Mouse (Mus musculus) liver, embryonic 14.5 days (tissue): ENCODE measurements around the gene Samd15. TPM values are rescaled to one million over a fixed set of nuclear protein-coding genes. Genes with fewer than 3 reads are reported as not detected.
A peak's percentile ranks its signal among the peaks of the same experiment; 100 is the strongest.

Experiments
- ATAC-seq: fragments of 200-750 bp; cut with Nextera tagmentation; 2 replicates; pipeline ENCODE4 v1.8.0; 2017; ENCODE audit warnings: moderate number of reproducible peaks, mild to moderate bottlenecking, moderate library complexity; ENCODE audit not compliant: insufficient read depth
- DNase-seq, 3 experiments: peaks; one replicate each; pipeline ENCODE4 v3.0.0-alpha.2; 2012 to 2013; ENCODE audit warnings: low read depth in 3 of 3, low spot score in 3 of 3
- H3K27ac ChIP-seq: fragments of 300-500 bp; sonication (generic); 2 replicates; pipeline ENCODE4 v1.5.1; 2014; ENCODE audit warnings: moderate library complexity, mild to moderate bottlenecking, control low read depth, inconsistent platforms
- H3K27me3 ChIP-seq: fragments of 300-500 bp; sonication (generic); 2 replicates; pipeline ENCODE4 v1.6.1; 2014; ENCODE audit warnings: mild to moderate bottlenecking, low read length, moderate library complexity; ENCODE audit not compliant: control insufficient read depth, insufficient read depth
- H3K36me3 ChIP-seq: fragments of 300-500 bp; sonication (generic); replicated peaks from 2 replicates; pipeline ENCODE4 v1.6.1; 2014; ENCODE audit warnings: low read depth; ENCODE audit not compliant: control insufficient read depth, insufficient read depth
- H3K4me1 ChIP-seq, 2 experiments: fragments of 200-500 bp in 1 of 2; fragments of 300-500 bp in 1 of 2; sonication (generic) in 1 of 2; replicated peaks; 2 replicates each; pipeline ENCODE4 v1.6.1; 2012 to 2014; ENCODE audit warnings: antibody characterized with exemption in 1 of 2, inconsistent platforms in 1 of 2, low read length in 1 of 2; ENCODE audit not compliant: control insufficient read depth in 2 of 2, insufficient read depth in 2 of 2
- H3K4me2 ChIP-seq: fragments of 300-500 bp; sonication (generic); 2 replicates; pipeline ENCODE4 v1.6.1; 2014; ENCODE audit warnings: low read depth, mild to moderate bottlenecking, control low read depth, moderate library complexity
- H3K4me3 ChIP-seq, 2 experiments: fragments of 200-500 bp in 1 of 2; fragments of 300-500 bp in 1 of 2; sonication (generic) in 1 of 2; 2 replicates each; pipeline ENCODE4 v1.5.1; 2012 to 2014; ENCODE audit warnings: low read depth in 2 of 2, low read length in 2 of 2, mild to moderate bottlenecking in 2 of 2, control low read depth in 1 of 2, inconsistent platforms in 1 of 2, moderate library complexity in 1 of 2; ENCODE audit not compliant: insufficient read depth in 1 of 2
- H3K9ac ChIP-seq: fragments of 300-500 bp; sonication (generic); replicated peaks from 2 replicates; pipeline ENCODE4 v1.6.1; 2014; ENCODE audit warnings: mild to moderate bottlenecking, control low read depth, moderate library complexity
- H3K9me3 ChIP-seq: fragments of 300-500 bp; sonication (generic); 2 replicates; pipeline ENCODE4 v1.6.1; 2016; ENCODE audit warnings: low read length, mixed read lengths; ENCODE audit not compliant: control insufficient read depth
- CTCF ChIP-seq: IDR thresholded peaks from 2 replicates; pipeline ENCODE4 v1.5.1; 2016; ENCODE audit warnings: antibody characterized with exemption, low read depth, control low read depth
- EP300 ChIP-seq: IDR thresholded peaks from 2 replicates; pipeline ENCODE4 v1.6.1; 2016; ENCODE audit warnings: antibody characterized with exemption, low read depth
- WGBS: fragments of 180-500 bp; shearing (Covaris S2); extraction: QIAGEN DNeasy Blood & Tissue Kit; methylation state at CpG from one replicate; pipeline ENCODE4 v1.1.7; 2014; ENCODE audit not compliant: insufficient replicate concordance; 5-methylcytosine and 5-hydroxymethylcytosine counted together
- polyA plus RNA-seq, 2 experiments: library from polyadenylated mRNA; depleted of rRNA in 1 of 2; stranded (reverse) in 1 of 2; unstranded in 1 of 2; fragments of >200 nt; fragmentation: Nextera tagmentation in 1 of 2; extraction: Ambion mirVana in 1 of 2; gene quantifications; 2 replicates each; pipeline versions ENCODE4 v1.2.1 to v1.2.3; 2012 to 2014

Gene Samd15
- polyA plus RNA-seq, 2 experiments, result 0.03 to 7.6 TPM

- DNase-seq, result no peak
- H3K9me3 ChIP-seq, result no peaks in the 10 kb centered on the region
- H3K27me3 ChIP-seq, result no peaks in the 10 kb centered on the region
- peak; percentile 45; the same call in 1 of the 2 replicates for ATAC-seq
- no peaks in the 10 kb centered on the region for H3K36me3 ChIP-seq
- H3K4me2 ChIP-seq, result no peak overlapping the region
- WGBS, result 37% methylated on average over 7 of the region's 7 CpGs
- no peak overlapping the region for H3K9ac ChIP-seq
- no peak overlapping the region for H3K4me3 ChIP-seq
- no peak for TF ChIP-seq EP300
- TF ChIP-seq CTCF, result peak; percentile 27; the same call in 1 of the 2 replicates
- no peak overlapping the region for H3K27ac ChIP-seq
- H3K4me1 ChIP-seq, result peaks cover 6% of the 10 kb centered on the region in 2 experiments; a peak in 3 of 4 replicates
Observed at GRCm38 (mm10) chr12:87226801-87227200, 27.3 kb downstream of the Samd15 start.

GRCm38 (mm10) chr12:87229633-87230032 lies 30.1 kb downstream of the Samd15 start:
- H3K4me3 ChIP-seq, result no peak overlapping the region
- H3K9ac ChIP-seq, result no peak overlapping the region
- no peaks in the 10 kb centered on the region for H3K27me3 ChIP-seq
- H3K36me3 ChIP-seq, result no peaks in the 10 kb centered on the region
- ATAC-seq, result no peak
- WGBS, result 76% methylated on average over 2 of the region's 2 CpGs
- H3K27ac ChIP-seq, result no peak overlapping the region
- DNase-seq, result no peak
- peaks cover 6% of the 10 kb centered on the region in 2 experiments; a peak in 3 of 4 replicates for H3K4me1 ChIP-seq
- H3K4me2 ChIP-seq, result no peak overlapping the region
- no peaks in the 10 kb centered on the region for H3K9me3 ChIP-seq
- TF ChIP-seq CTCF, result no peak

- no peak overlapping the region for H3K9ac ChIP-seq
- DNase-seq (no peak), ATAC-seq (no peak)
- no peaks in the 10 kb centered on the region for H3K36me3 ChIP-seq
- no peak overlapping the region for H3K4me2 ChIP-seq
- H3K27me3 ChIP-seq, result no peaks in the 10 kb centered on the region
- no peak overlapping the region for H3K27ac ChIP-seq
- H3K9me3 ChIP-seq, result no peaks in the 10 kb centered on the region
- H3K4me3 ChIP-seq, result no peak overlapping the region
- H3K4me1 ChIP-seq, result peaks cover 6% of the 10 kb centered on the region in 2 experiments; a peak in 3 of 4 replicates
- TF ChIP-seq EP300, result no peak
- TF ChIP-seq CTCF, result no peak
Observed at GRCm38 (mm10) chr12:87230379-87230895, 30.9 kb downstream of the Samd15 start.

GRCm38 (mm10) chr12:87236882-87237483 lies 37.5 kb downstream of the Samd15 start:
- Histone ChIP-seq H3K9me3 (no peaks in the 10 kb centered on the region), H3K36me3 (no peaks in the 10 kb centered on the region; the same call in 1 of the 2 replicates), H3K4me1 (no peaks in the 10 kb centered on the region), H3K27ac (no peak overlapping the region), H3K9ac (no peak overlapping the region), H3K27me3 (no peaks in the 10 kb centered on the region), H3K4me3 (no peak overlapping the region), H3K4me2 (no peak overlapping the region)
- 39% methylated on average over 5 of the region's 5 CpGs for WGBS
- TF ChIP-seq EP300 (no peak), CTCF (no peak)
- no peak for ATAC-seq
- no peak for DNase-seq

DNA sequence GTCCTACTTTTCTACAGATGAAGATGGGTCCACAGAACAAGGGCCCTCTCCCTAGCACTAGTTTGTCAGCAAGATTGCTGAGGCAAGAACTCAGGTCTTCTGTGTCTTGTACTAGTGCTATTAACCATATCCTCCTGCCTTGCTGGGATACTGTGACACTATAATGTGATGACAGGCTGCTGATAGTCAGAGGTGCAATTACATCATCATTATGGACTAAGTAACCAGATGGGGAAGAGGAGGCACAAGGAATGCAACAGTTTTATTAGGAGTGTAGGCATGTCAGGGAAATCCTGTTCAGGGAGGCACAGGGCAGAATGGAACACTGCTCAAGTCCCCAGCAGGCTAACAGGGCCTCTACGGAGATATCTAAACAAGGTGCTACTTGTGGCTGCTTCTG lies 39.1 kb downstream of the Samd15 start, which contains the start of gene Noxred1:
Noxred1 (minus strand) TSS at position 101 of the 400 bp plus-strand sequence.
- TF ChIP-seq CTCF, result no peak
- TF ChIP-seq EP300, result no peak
- H3K9me3 ChIP-seq, result no peaks in the 10 kb centered on the region
- no peaks in the 10 kb centered on the region; the same call in 1 of the 2 replicates for H3K36me3 ChIP-seq
- no peak for DNase-seq
- H3K9ac ChIP-seq, result no peak within 1 kb of the TSS
- no peaks in the 10 kb centered on the region for H3K4me1 ChIP-seq
- ATAC-seq, result no peak
- WGBS, result 78% methylated on average over 1 of the region's 1 CpGs
- no peak within 1 kb of the TSS for H3K4me3 ChIP-seq
- no peak within 1 kb of the TSS for H3K4me2 ChIP-seq
- H3K27ac ChIP-seq, result no peak within 1 kb of the TSS
- no peaks in the 10 kb centered on the region for H3K27me3 ChIP-seq
